Mouse (Mus musculus) c-Kit-positive CD71-positive TER-119-positive erythroid progenitor cells, embryonic 14.5 days (primary cell): ENCODE results near the gene Ap1g2.

Experiments used
- DNase-seq: peaks from one replicate; pipeline ENCODE4 v3.0.0-alpha.2; 2013; ENCODE audit warnings: low spot score

Ap1g2 gene

GRCm38 (mm10) chr14:55113351-55113974 lies 7.1 kb upstream of the Ap1g2 start:
- DNase-seq: no peak

GRCm38 (mm10) chr14:55111720-55112119 lies 5.3 kb upstream of the Ap1g2 start:
- no peak for DNase-seq

GRCm38 (mm10) chr14:55110076-55110475 lies 3.7 kb upstream of the Ap1g2 start:
- DNase-seq: no peak

GRCm38 (mm10) chr14:55109048-55109873 lies 2.9 kb upstream of the Ap1g2 start:
- no peak for DNase-seq

- no peak for DNase-seq
Observed at GRCm38 (mm10) chr14:55108202-55108870, 1.9 kb upstream of the Ap1g2 start.

GRCm38 (mm10) chr14:55106990-55107389 lies 597 bp upstream of the Ap1g2 start:
- DNase-seq: no peak

GRCm38 (mm10) chr14:55105386-55105785 lies 1.0 kb downstream of the Ap1g2 start:
- DNase-seq: no peak

- DNase-seq: no peak
Observed at GRCm38 (mm10) chr14:55104365-55104764, 2.0 kb downstream of the Ap1g2 start.

GRCm38 (mm10) chr14:55102253-55102785 lies 4.1 kb downstream of the Ap1g2 start:
- DNase-seq: no peak

- DNase-seq: peak; percentile 57
Observed at GRCm38 (mm10) chr14:55101592-55101991, 4.8 kb downstream of the Ap1g2 start.

GRCm38 (mm10) chr14:55098067-55098466 lies 8.3 kb downstream of the Ap1g2 start:
- peak; percentile 55 for DNase-seq

GRCm38 (mm10) chr14:55097646-55098045 lies 8.7 kb downstream of the Ap1g2 start:
- DNase-seq: no peak

- no peak for DNase-seq
Observed at GRCm38 (mm10) chr14:55096573-55097087, 9.8 kb downstream of the Ap1g2 start.

- no peak for DNase-seq
Observed at GRCm38 (mm10) chr14:55095671-55096070, 10.7 kb downstream of the Ap1g2 start.

GRCm38 (mm10) chr14:55095263-55095662 lies 11.1 kb downstream of the Ap1g2 start:
- no peak for DNase-seq

GRCm38 (mm10) chr14:55094704-55095231 lies 11.6 kb downstream of the Ap1g2 start, which contains the start of gene Thtpa:
Gene Thtpa, plus strand, starts transcription at chr14:55094784.
- DNase-seq: peak; percentile 69

GRCm38 (mm10) chr14:55093927-55094326 lies 12.5 kb downstream of the Ap1g2 start:
- DNase-seq: peak; percentile 60

- DNase-seq: peak; percentile 89
Observed at GRCm38 (mm10) chr14:55092011-55092577, 14.3 kb downstream of the Ap1g2 start, which contains the start of gene Zfhx2. Gene Zfhx2, minus strand, starts transcription at chr14:55092324.

- no peak for DNase-seq
Observed at GRCm38 (mm10) chr14:55091209-55091865, 15.1 kb downstream of the Ap1g2 start.

GRCm38 (mm10) chr14:55089199-55089947 lies 17.0 kb downstream of the Ap1g2 start:
- no peak for DNase-seq
